Mouse (Mus musculus) embryonic facial prominence, embryonic 11.5 days (tissue): ENCODE results near the gene Cmss1. TPM values are rescaled to one million over a fixed set of nuclear protein-coding genes. Genes with fewer than 3 reads are reported as not detected.
A peak's percentile ranks its signal among the peaks of the same experiment; 100 is the strongest.

Source experiments
- ATAC-seq: fragments of 200-750 bp; cut with Nextera tagmentation; replicated peaks from 2 replicates; pipeline ENCODE4 v1.8.0; 2017; ENCODE audit warnings: low read depth; ENCODE audit not compliant: insufficient number of reproducible peaks, low FRiP score, low TSS enrichment
- DNase-seq: peaks from one replicate; pipeline ENCODE4 v3.0.0-alpha.2; 2015; ENCODE audit warnings: low spot score
- H3K27ac ChIP-seq: fragments of 300-500 bp; sonication (generic); replicated peaks from 2 replicates; pipeline ENCODE4 v1.5.1; 2014; ENCODE audit warnings: mild to moderate bottlenecking, low read depth, low read length, control low read depth
- H3K27me3 ChIP-seq: fragments of 300-500 bp; sonication (generic); 2 replicates; pipeline ENCODE4 v1.6.1; 2014; ENCODE audit warnings: mild to moderate bottlenecking, low read length, moderate library complexity, mixed read lengths; ENCODE audit not compliant: control insufficient read depth, insufficient read depth
- H3K36me3 ChIP-seq: fragments of 300-500 bp; sonication (generic); replicated peaks from 2 replicates; pipeline ENCODE4 v1.6.1; 2014; ENCODE audit warnings: low read depth, mild to moderate bottlenecking, low read length, moderate library complexity, mixed read lengths; ENCODE audit not compliant: control insufficient read depth, insufficient read depth
- H3K4me1 ChIP-seq: fragments of 300-500 bp; sonication (generic); 2 replicates; pipeline ENCODE4 v1.6.1; 2014; ENCODE audit warnings: low read length, mixed read lengths; ENCODE audit not compliant: control insufficient read depth, insufficient read depth
- H3K4me2 ChIP-seq: fragments of 300-500 bp; sonication (generic); 2 replicates; pipeline ENCODE4 v1.6.1; 2014; ENCODE audit warnings: low read depth, mild to moderate bottlenecking, control low read depth, low read length, moderate library complexity
- H3K4me3 ChIP-seq: fragments of 300-500 bp; sonication (generic); 2 replicates; pipeline ENCODE4 v1.5.1; 2014; ENCODE audit warnings: low read depth, low read length, control low read depth
- H3K9ac ChIP-seq: fragments of 300-500 bp; sonication (generic); replicated peaks from 2 replicates; pipeline ENCODE4 v1.6.1; 2014; ENCODE audit warnings: mild to moderate bottlenecking, control low read depth, low read length
- H3K9me3 ChIP-seq: fragments of 300-500 bp; sonication (generic); replicated peaks from 2 replicates; pipeline ENCODE4 v1.6.1; 2016; ENCODE audit warnings: mild to moderate bottlenecking, low read length, inconsistent platforms, mixed read lengths; ENCODE audit not compliant: control insufficient read depth
- WGBS: fragments of 180-500 bp; shearing (Covaris S2); extraction: QIAGEN DNeasy Blood & Tissue Kit; methylation state at CpG from one replicate; pipeline ENCODE4 v1.1.7; 2014; 5-methylcytosine and 5-hydroxymethylcytosine counted together
- polyA plus RNA-seq: library from polyadenylated mRNA; unstranded; fragments of >200 nt; fragmentation: Nextera tagmentation; extraction: Ambion mirVana; gene quantifications from 2 replicates; pipeline ENCODE4 v1.2.1, GENCODE M21; 2014

Gene Cmss1
- polyA plus RNA-seq, 1 experiment from 2014 or later, result 55.9 TPM

DNA sequence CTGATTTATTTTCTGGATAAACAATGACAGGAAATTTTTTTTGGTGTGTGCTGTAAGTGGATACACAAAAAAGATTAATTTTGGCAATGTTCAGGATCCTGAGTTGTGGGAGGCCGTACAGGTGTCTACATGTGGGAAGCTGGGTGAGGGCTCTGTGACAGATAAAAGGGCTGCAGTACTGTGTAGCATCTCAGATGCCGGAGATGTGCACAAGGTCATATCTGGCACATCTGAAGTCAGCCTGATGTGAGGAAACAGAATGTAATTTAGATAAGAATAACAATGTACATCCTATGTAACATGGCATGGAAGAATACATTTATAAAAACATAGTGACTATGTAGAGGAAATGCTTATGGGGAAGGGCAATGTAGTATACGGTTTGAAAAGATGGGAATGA, 293.2 kb downstream of the Cmss1 start:
- H3K4me1 ChIP-seq, result no peaks in the 10 kb centered on the region
- ATAC-seq (no peak), DNase-seq (no peak)
- no peak overlapping the region for H3K9ac ChIP-seq
- H3K4me2 ChIP-seq, result no peak overlapping the region
- no peaks in the 10 kb centered on the region for H3K36me3 ChIP-seq
- no peaks in the 10 kb centered on the region for H3K9me3 ChIP-seq
- WGBS, result 91% methylated on average over 3 of the region's 3 CpGs
- H3K27ac ChIP-seq, result no peak overlapping the region
- no peak overlapping the region for H3K4me3 ChIP-seq
- no peaks in the 10 kb centered on the region for H3K27me3 ChIP-seq

DNA sequence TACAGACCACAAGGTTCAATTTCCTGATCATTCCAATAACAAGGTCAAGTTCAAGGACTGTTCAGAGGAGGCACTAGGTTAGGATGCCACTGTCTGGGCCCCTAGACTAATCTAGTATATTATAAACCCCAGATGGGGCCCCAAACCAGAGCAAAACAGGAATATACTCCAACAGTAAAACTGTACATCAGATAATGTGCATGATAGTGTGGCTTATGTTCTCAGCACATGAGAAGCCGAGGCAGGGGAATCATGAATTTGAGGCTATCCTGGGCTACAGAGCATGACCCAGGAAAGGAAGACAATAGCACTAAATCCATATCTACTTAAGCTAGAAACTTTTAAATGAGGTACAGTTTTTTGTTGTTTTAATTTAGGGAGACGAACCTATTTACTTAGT, 294.5 kb downstream of the Cmss1 start:
- Histone ChIP-seq H3K36me3 (no peaks in the 10 kb centered on the region), H3K4me1 (no peaks in the 10 kb centered on the region), H3K27me3 (no peaks in the 10 kb centered on the region), H3K4me2 (no peak overlapping the region), H3K4me3 (no peak overlapping the region), H3K27ac (no peak overlapping the region), H3K9me3 (no peaks in the 10 kb centered on the region), H3K9ac (no peak overlapping the region)
- WGBS, result 87% methylated on average over 2 of the region's 2 CpGs
- DNase-seq (no peak), ATAC-seq (no peak)

DNA sequence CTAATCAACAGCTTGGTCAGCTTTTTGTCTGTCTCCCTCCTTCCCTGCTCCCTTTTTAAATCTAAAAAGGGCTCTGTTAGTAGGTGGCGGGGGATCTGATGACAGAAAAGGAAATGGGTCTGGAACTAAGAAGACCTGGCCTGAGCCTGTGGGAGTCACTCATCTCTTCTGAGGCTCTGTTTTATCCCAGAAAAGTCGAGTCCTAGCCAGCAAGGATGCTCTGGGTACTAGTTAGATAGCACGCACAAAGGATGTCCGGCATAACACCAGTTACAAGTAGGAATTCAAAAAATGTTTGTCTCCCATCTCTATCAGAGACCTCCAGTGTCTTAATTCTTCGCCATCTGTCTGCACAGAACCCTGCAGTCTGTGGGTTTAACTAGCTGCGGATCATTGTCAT, 301.2 kb downstream of the Cmss1 start:
- H3K4me3 ChIP-seq, result no peak overlapping the region
- H3K36me3 ChIP-seq, result no peaks in the 10 kb centered on the region
- no peak overlapping the region for H3K9ac ChIP-seq
- H3K27me3 ChIP-seq, result no peaks in the 10 kb centered on the region
- 73% methylated on average over 6 of the region's 6 CpGs for WGBS
- no peak overlapping the region for H3K4me2 ChIP-seq
- no peaks in the 10 kb centered on the region for H3K9me3 ChIP-seq
- DNase-seq, result no peak
- no peaks in the 10 kb centered on the region for H3K4me1 ChIP-seq
- no peak for ATAC-seq
- H3K27ac ChIP-seq, result no peak overlapping the region

DNA sequence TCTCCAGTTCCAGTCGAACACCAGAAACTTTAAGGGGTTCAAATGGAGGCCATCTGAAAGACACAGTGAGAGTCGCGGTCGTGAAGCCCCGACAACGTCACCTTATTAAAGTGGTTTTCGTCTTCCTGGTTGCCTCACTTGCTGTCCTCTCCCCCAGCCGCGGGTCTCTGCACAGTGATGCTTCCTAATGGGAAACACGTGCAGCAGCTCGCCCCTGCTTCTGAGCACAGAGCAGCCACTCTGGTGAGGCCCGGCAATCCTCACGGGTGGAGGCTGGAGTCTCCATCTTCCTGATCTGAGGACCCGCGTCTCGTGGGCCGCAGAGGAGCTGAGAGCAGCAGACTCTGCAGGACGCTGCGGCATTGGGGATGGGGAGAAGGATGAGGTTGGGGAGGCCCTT, 302.9 kb downstream of the Cmss1 start:
- no peaks in the 10 kb centered on the region for H3K4me1 ChIP-seq
- 23% methylated on average over 19 of the region's 19 CpGs for WGBS
- no peak overlapping the region for H3K27ac ChIP-seq
- no peaks in the 10 kb centered on the region for H3K27me3 ChIP-seq
- H3K9ac ChIP-seq, result peak overlapping the region; percentile 37; the same call in 1 of the 2 replicates
- H3K36me3 ChIP-seq, result no peaks in the 10 kb centered on the region
- DNase-seq (peak; percentile 81), ATAC-seq (peak; percentile 64)
- peak overlapping the region; percentile 26 for H3K4me2 ChIP-seq
- no peaks in the 10 kb centered on the region for H3K9me3 ChIP-seq
- no peak overlapping the region for H3K4me3 ChIP-seq

DNA sequence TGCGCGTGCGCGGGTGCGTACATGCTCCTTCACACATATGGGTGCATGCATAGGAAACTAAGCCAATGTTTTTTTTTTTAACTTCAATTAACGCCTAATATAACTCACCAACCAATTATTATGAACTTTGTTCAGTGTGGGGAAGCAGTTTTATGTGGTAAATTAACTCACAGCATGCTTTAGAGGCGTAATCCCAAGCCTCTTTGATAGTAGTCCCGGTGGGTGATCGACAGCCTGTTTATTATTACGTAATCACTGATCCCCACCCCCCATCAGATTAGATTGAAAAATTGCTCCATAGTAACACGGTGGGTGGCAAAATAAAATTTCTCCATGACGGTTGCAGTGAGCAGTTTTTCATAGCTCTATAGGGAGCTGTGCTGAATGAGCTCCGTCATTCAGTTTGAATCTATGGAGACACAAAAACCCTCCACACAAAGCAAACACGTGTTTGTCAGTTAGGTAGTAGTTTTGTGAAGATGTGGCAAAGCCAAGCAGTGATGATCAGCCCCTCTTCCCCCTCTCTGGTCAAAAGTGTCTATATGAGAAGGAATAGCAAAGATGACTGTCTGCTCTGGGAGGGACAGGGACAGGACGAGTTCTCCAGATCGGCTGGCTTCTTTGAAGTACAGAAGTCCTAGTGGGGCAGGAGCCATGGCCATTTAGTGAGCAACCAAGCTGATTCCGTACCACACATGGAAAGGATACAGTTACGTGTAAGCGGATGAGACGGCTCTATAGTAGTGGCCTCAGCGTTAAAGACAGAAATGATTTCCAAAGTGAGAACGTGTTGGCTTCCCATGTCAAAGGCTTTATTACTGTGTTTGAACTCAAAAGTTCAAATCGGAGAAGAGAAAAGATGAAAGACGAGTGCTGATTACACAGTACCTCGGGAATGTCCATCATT, 303.6 kb downstream of the Cmss1 start:
- no peaks in the 10 kb centered on the region for H3K9me3 ChIP-seq
- DNase-seq (peak; percentile 43), ATAC-seq (peak; percentile 71)
- no peaks in the 10 kb centered on the region for H3K36me3 ChIP-seq
- H3K4me3 ChIP-seq, result no peak overlapping the region
- H3K27me3 ChIP-seq, result no peaks in the 10 kb centered on the region
- 60% methylated on average over 25 of the region's 25 CpGs for WGBS
- H3K27ac ChIP-seq, result no peak overlapping the region
- H3K9ac ChIP-seq, result no peak overlapping the region
- no peak overlapping the region for H3K4me2 ChIP-seq
- no peaks in the 10 kb centered on the region for H3K4me1 ChIP-seq

DNA sequence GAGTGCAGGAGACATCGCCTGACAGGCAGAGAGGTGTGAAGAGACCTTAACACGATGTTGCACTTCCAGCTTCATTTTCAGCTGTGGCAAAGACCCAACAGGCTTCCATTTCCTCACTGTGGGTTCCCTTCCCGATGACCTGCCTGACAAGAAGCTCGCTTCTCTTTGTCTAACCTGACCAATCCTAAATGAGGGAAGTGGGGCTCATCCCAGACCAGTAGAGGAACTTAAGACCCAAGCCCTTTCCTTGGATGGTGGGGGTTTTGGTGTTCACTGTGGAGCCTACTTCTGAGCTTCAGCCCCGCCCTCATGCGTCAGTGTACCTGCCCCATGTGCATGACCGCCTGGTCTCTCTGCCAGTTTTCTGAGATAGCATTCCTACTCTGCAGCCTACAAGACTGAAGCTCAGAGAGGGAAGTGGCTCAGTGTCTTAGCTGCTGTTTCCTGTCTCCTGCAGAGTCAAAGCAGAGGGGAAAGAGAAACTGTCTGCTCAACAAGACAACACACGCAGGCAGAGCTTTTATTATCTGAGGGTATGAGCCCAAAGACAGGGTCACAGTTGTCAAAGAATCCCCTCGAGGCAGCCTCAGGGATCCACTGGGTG, 305.1 kb downstream of the Cmss1 start:
- no peak for ATAC-seq
- no peaks in the 10 kb centered on the region for H3K36me3 ChIP-seq
- WGBS, result 78% methylated on average over 9 of the region's 9 CpGs
- H3K9ac ChIP-seq, result no peak overlapping the region
- no peak overlapping the region for H3K4me2 ChIP-seq
- H3K4me1 ChIP-seq, result no peaks in the 10 kb centered on the region
- no peak overlapping the region for H3K4me3 ChIP-seq
- no peak for DNase-seq
- no peaks in the 10 kb centered on the region for H3K27me3 ChIP-seq
- H3K9me3 ChIP-seq, result no peaks in the 10 kb centered on the region
- H3K27ac ChIP-seq, result no peak overlapping the region

DNA sequence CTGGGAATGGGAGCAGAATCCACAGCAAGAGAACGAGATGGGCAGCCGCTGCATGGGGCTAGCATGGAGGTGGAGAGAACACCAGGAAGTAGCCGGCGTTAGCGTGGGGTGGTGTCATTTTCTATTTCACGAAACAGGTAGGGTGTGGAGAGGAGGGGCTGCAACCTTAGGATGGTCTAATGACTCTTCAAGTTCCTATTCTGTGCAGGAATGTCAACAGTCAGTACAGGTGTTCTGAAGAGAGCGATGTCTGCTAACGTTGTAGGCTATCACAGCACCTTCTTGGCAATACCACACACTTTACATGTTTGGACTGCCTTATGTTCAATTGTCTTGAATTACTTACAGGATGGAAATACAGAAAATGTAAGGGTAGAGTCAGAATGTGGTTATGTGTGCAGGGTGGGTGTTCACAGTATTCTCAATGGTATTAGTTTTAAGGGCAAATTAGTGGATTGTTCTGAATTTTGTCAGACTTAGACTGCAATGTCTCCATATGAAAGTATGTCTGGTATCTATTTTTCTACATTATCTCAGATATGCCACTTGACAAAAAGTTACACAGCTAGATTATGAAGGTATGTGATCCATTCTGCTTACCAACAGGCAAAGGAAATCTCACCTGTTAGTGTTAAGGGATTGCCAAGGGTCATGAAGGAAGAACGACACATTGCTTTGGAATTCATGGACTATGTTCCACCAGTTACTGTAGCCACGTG, 311.3 kb downstream of the Cmss1 start:
- ATAC-seq (no peak), DNase-seq (no peak)
- no peaks in the 10 kb centered on the region for H3K27me3 ChIP-seq
- H3K4me3 ChIP-seq, result no peak overlapping the region
- no peak overlapping the region for H3K27ac ChIP-seq
- no peak overlapping the region for H3K4me2 ChIP-seq
- H3K9me3 ChIP-seq, result no peaks in the 10 kb centered on the region
- no peak overlapping the region for H3K9ac ChIP-seq
- H3K4me1 ChIP-seq, result no peaks in the 10 kb centered on the region
- H3K36me3 ChIP-seq, result no peaks in the 10 kb centered on the region
- WGBS, result 83% methylated on average over 10 of the region's 10 CpGs

DNA sequence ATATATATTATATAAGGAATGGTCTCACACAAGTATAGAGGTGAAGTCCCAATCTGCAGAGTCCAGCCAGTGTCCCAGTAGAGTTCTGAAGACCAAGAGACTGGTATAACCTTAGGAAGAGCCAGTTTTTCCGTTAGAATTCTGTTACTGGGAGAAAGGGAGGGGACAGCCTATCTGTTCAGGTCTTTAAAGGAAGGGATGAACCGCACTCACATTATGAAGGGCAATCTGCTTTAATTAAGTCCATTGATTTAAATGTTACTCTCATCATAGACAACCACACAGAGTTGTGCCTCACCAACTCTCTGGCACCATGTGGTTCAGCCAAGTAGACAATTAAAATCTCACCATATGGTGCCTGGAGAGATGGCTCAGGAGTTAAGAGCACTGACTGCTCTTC, 313.9 kb downstream of the Cmss1 start, which contains the start of gene Tmem30c:
TSS of gene Tmem30c (minus strand) at position 101 of the 400 bp plus-strand sequence.
- Histone ChIP-seq H3K36me3 (no peaks in the 10 kb centered on the region), H3K9me3 (no peaks in the 10 kb centered on the region), H3K4me2 (no peak within 1 kb of the TSS), H3K27ac (no peak within 1 kb of the TSS), H3K4me3 (no peak within 1 kb of the TSS), H3K9ac (no peak within 1 kb of the TSS), H3K4me1 (no peaks in the 10 kb centered on the region), H3K27me3 (no peaks in the 10 kb centered on the region)
- DNase-seq (no peak), ATAC-seq (no peak)
- 79% methylated on average over 2 of the region's 2 CpGs for WGBS
